Mouse (Mus musculus) kidney, adult 2 months (tissue): ENCODE data around the gene Ttc28.

ENCODE experiments used
- CTCF ChIP-seq: fragments of 200-500 bp; conservative IDR thresholded peaks from 2 replicates; pipeline ENCODE4 v1.5.1; 2011; ENCODE audit warnings: low read depth, mild to moderate bottlenecking, control low read depth, low read length, moderate library complexity, mixed read lengths; ENCODE audit not compliant: insufficient read depth, insufficient read length
- POLR2A ChIP-seq: fragments of 200-500 bp; IDR thresholded peaks from one replicate; pipeline ENCODE4 v1.6.1; 2011; ENCODE audit warnings: low read depth, low read length, control low read depth

DNA sequence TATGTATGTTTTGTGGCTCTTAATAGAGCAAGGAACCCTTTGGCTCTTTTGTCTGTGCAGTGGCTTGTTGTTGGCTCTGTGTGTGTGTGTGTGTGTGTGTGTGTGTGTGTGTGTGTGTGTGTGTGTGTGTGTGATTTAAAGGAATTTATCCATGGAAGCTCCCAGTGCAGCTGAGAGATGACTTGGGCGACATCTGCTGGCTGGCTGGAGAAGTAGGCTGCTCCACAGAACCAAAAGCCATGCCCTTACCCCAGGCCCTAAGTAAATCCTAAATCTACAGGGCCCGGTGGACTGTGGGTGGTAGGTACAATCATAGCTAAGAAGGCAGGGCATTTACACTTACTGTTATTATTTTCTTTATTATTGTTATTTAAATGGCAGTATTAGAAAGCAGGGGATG is 377.5 kb downstream of the Ttc28 start:
- TF ChIP-seq CTCF (peak; percentile 80), POLR2A (no peak)
